Mouse (Mus musculus) frontal cortex, adult (tissue): ENCODE data around the gene Cypt14.
"Not testable (repeated sequence)": the region's sequence is repeated elsewhere in the genome, so short reads cannot be mapped to it uniquely, and the experiment has no call there.

Source experiments
- ATAC-seq: cut with Nextera tagmentation; 2 replicates; pipeline ENCODE4 v1.9.2; 2017; ENCODE audit warnings: mild to moderate bottlenecking, moderate library complexity, mixed read lengths; ENCODE audit not compliant: low TSS enrichment

The Cypt14 gene

GRCm38 (mm10) chrX:39863504-39863903 is at the start of gene Cypt14:
Gene Cypt14, minus strand, starts transcription at chrX:39863604.
- not testable (repeated sequence) for ATAC-seq
